Mouse (Mus musculus) induced T-regulatory cell, adult 2 months (primary cell): Measurements from ENCODE around the gene Zic4.
A peak's percentile ranks its signal among the peaks of the same experiment; 100 is the strongest.

Experiments used
- DNase-seq: peaks from one replicate; pipeline ENCODE4 v3.0.0-alpha.2; 2012; ENCODE audit warnings: low read depth

Gene Zic4

DNA sequence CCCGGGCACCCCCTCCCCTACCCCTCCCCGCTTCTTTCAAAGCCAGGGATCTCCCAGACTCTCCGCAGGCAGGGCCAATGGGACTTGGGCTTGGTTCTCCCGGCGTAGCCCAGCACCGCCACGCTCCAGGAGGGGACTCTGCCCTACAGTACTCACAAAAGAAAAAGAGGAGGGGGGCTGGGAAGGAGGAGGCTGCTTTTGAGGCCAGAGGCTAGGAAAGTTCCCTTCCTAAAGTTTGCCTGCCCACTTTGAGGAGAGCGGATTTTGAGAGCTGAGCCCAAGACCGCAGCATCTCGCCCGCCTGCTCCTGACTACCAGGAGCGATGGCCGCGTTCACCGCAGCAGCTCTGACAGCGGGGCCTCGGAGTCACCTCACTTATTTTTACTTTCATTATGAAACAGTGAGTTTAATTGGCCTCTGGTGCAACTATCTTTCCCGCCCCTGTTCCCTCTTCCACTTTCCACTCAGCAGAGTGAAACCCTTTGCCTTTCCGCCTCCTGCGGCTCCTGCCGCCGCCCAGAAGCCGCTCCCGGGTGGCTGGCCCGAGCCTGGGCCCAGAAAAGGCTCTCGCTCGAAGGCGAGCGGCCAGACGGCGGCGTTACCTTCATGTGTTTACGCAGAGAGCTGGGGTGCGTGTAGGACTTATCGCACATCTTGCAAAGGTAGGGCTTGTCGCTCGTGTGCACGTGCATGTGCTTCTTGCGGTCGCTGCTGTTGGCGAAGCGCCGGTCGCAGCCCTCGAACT, at the start of gene Zic4:
TSS of gene Zic4 (plus strand) at position 558 of the 746 bp plus-strand sequence.
- peak; percentile 43 for DNase-seq

DNA sequence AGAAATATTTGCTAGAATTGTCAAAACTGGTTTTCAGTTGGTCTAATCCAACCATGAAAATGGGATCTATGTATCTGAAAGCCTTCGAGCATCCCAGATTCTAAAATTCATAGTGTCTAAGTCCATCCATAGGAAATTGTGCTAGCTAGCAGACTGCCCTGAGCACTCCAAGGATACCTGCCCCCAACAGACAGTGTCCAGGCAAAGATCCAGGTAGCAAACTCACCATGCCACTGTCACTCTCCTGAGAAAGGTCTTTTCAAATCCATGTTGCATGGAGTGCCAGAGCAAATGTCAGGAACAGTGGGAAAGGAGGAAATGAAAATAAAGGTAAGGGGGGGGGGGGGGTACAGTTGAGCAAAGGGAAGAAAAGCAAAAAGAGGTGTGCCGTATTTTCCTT, 14.6 kb upstream of the Zic4 start:
- DNase-seq, result no peak

DNA sequence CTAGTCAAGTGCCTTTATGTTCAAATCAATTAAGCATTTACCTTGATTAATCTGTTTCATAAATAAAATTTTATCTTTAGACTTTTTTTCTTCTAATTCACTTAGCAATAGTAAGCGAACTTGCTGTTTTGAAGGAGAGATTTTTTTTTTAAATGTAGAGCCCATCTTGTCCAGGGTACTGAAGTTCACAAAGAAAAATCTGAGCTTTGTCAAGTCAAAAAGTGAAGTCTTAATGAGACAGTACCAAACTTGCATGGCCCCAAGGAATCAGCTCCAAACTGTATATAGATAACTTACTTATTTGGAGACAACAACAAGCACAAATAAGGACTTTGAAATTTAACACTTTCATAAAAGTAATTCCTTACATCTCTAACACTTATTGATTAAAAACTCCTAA, 13.5 kb upstream of the Zic4 start:
- DNase-seq, result no peak

DNA sequence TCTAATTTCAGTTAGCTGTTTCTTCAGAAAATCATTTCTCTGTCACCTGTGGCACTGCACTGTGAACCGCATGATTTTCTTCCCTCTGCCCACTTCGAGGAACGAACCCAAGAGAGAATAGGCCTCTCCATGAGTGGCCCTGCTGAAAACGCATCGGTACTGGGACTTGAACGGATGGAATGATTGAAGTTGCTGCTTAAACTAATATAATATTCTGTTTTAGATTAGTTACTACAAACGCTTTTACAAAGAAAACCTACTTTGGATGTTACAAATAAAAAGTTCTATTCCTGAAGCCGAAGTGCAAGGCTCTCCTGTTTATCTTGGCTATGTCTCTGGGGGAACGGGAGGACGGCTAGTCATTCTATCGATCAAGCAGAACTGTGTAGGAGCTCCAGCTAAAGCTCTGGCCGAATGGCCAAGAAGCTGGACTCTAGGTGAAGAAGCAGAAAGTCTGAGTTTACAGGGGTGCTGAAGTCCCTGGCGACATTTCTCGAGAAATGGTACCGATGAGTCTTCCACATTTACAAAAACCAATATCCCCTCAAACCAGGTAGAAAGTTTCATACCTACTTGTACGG, 11.9 kb upstream of the Zic4 start:
- DNase-seq, result no peak

DNA sequence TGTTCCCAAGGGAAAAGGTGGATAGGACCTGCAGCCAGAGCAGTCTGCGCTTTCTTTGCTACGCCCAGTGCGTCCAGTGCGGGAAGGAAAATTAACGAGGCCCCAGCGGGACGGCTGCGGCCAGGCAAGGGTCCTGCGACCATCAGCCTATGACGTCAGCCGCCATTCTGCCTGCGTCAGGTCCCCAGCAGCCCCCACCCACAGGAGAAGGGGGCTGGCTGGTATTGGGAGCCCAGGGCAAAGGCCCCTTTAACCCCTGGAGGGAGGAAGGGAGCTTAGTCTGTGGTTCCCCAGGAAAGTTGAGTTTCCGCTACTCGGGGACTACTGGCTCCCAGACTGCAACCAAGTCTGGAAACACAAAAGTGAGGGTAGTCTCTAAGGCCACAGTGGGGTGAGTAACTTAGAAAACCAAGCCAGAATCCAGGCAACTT, 11.3 kb upstream of the Zic4 start:
- no peak for DNase-seq

DNA sequence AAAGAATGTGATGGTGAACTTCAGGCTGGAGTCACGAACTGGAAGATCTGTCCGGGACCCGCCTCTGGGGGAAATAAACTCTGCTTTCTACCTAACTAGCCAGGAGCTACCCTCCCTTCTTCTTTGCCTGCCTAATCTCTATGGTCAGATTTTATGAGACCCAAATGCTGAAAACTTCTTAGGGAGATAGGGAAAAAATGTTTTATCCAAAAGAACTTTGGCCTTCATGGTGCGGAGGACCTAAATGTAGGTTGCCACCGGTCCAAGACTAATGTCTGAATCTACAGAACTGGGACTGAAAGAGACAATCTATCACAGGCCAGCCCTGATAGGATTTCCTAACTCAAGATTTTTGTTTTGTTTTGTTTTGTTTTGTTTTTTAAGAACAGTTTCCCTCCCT, 10.9 kb upstream of the Zic4 start:
- no peak for DNase-seq

DNA sequence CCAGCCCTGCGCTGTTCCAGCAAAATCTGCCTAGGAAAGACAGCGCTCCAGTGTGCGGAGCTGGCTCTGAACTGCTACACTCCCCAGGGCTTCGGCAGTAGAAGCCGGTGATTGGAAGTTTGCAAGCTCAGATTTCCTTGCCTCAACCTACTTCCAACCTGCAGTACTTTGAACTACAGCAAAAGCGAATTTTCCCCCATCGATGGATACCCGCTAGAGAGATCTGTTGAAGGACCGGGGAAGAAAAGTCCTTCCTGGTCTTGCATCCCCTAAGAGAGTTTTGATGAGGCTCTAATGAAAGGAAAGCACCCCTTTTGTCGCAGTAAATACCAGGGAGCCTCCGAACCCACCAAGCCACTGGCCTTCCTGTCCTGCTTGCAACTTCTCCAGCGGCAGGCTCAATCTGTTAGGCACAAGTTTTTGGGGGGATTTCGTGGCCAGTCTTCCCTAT, 10.2 kb upstream of the Zic4 start:
- DNase-seq, result no peak

DNA sequence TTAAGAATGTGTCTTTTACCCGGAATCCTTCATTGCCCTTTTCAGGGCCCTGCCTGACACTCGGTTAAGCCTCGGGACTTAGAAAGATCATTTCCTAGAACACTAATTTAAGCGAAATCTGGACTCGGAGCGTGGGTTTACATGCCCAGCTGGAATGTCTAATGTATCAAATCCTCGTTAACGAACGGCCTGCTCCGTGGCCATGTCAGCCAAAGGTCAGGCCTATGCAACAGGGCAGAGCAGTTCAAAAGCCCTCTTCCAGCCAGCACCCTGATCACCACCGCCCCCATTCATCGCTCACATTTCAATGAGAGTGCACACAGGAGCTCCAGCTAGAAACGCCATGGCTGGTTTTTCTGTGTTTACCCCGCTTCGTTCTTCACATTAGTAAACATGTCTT, 9.4 kb upstream of the Zic4 start:
- DNase-seq, result no peak

DNA sequence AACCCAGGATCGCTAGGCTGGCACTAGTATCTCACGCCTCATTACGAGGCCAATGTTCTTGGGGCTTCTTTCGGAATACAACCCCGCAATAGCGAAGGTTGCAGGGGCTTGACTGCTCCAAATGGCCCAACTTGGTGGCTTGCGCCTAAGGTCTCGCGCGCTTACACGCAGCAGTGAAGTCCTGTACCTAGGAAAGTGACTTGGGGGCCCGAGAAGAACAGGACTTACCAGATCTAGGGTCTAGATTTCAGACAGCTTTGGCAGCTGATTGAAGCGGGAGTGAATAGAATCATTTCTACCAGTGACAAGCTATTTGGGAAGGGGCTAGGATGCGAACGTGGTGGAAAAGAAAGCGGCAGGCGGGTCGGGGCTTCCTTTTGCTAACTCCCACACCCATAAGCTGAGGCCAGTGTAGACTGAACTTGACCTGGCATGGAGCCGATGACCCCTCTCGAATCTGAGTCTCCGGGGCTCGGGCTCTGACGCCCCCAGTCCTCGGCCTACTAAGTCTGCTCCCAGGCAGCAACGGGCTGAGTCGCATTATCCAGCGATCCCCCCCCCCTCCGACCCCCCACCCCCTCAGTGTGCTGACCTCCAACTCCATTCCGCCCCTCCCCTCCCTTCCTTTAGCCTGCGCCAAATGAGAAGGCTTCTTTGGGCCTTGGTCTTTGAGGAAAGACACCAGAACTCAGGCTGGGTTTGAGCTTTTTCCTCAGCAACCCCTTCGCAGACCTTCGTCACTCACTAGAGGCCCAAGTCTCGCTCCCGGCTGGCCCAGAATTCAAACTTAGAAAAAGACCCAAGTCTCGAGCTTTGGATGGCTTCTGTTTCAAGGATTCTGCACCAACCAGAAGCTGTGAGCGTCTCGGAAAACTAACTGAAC, 8.4 kb upstream of the Zic4 start:
- DNase-seq, result no peak

DNA sequence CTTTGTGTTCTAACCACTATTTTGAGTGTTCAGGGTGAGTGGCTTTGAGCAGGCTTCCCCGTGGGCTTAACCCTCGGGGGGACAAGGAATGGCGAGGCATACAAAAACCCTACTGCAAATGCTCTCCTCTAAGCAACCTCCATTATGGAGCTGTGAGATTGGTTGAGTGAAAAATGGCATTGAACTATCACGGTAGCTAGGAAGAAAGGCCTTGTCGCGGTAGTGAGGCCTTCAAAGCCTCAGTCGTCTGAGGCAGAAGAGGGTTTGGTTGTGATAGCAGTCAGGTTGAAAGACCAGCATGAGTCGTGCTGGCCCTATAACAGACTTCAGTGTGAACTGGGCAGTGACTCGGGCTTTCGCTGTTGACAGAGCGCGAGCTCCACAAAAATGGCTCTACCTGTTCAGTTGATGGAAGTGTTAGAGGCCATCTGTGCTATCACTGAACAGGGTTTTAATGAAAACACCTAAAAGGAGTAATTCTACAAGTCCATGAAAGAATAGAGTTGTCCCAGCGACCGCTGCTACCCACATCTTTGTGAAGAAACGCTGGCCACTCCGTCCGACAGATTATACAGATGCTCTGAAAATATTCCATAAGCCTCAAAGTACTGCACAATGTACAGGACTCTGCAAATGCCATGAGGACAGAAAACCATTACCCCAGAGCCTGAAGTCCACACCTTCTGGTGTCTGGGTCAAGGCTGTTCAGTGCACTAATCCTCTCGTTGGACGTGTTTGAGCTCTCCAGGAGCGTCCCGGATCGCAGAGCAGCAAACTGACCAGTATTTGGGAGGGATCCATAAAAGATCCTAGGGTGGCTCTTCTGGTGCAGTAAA, 7.6 kb upstream of the Zic4 start:
- no peak for DNase-seq

DNA sequence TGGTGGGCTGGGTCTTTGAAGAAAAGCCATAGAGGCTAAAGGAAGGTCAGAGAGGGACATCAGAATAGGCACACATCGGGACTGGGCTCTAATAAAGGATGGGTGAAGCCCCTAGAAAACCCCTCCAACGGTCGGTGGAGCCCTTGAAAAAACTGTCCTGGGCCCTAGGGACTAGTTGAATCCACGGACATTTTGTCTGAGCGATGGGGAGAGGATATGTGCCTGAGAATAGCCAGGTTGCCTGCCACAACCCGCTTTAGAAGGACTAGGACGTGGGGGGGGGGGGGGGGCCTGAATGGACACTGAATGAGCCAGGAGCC, 7.0 kb upstream of the Zic4 start:
- DNase-seq, result no peak

DNA sequence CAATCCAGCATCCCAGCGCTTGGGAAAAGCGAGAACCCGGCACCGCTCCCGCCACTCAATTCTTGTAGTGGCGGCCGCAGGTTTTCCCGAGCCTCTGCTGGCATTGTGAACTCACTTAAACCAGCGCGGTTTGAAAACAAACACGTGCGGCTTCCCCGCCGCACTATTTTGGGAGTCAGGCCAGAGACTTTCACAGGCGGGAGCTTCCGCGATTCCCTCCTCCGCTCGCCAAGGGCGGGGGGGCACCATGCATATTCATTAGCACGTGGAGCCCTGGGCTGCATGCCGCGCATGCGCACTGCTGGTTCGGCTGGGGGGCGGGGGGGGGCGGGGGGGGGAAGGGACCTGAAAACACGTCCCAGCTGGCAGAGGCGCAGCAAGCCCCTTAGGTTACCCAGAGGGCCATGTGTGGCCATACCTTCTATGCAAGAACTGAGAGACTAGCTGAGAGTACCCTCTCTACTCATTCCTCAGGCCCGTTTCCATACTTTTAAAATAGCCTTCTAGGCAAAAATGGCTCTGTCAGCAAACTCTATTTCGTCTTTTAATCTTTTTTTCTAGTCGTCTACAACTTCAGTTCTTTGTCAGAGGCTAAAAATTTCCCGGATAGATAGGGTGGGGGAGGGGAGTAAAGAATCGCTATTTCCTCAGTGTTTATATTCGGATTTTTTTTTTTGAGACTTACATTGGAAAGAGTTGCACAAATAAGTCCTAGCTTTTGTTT, 6.4 kb upstream of the Zic4 start:
- no peak for DNase-seq

DNA sequence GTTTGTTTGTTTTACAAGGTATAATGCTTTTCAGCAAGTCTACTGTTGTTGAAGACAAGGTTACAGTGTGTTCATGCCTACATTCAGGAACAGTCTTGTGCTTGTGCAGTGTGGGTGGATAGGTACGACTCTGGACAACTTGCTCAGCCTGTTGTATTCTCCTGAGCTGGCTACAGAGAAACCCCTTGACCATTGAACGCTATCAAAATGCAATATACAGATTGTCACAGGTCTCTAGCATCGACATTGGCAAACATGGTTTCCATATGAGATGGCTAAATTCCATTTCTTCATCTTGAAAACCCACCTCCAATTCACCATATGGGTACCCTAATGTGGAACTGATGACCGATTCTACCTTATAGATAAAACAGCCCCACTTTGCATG, 5.9 kb upstream of the Zic4 start:
- DNase-seq, result no peak

DNA sequence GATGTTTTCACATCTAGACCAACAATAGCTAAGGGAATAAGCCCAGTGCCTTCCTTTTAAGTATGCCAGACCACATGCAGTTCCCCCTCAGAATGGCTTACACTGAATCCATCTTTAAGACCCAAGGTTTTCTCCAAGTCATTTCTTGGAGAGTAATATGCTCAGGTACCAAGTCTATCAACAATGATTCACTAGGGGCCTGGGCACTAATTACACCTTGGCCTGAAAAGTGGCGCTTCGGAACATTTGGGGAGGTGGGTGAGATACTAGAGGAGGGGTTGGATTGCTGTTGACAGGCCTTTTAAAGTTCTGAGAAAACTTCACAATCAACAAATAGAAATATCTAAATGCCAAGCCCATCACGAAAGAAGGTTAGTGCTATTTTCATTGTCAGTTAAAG, 4.9 kb upstream of the Zic4 start:
- DNase-seq, result no peak

DNA sequence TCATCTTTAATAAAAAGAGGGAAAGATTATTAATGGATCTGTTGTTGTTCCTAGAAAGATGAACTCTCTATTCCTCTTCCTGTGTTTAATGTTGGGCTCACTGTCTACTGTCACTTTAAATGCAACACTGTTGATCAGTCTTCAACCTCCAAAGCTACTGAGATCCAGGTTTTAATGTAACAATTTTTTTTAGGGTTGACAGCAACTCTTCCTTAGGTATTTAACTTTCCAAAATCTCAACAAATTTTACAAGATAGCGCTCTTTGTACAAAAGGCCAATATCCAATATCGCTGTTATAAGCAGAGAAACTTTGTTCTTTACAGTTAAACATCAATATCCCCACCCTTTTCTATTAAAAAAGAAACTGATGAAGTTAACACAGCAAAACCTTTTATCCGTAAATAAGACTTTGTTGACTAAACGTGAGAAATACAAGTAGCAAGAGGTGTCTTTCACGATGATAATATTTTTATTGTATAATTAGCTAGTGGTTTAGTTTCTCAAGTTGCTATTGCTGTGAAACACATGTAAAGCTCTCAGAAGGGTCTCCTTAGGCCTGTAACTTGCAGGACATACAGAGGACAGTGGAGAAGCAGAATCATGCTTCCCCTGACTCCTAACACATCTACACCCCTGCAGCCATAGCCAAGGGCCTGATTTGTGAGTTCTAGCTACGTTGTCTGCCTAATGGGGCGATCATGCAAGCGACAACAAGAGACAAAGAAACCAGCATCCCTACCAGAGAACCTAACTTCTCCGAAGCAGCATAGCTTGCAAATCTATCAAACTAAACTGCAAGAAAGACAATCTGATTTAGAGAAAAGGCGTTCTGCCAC, 3.1 kb upstream of the Zic4 start:
- DNase-seq, result no peak

DNA sequence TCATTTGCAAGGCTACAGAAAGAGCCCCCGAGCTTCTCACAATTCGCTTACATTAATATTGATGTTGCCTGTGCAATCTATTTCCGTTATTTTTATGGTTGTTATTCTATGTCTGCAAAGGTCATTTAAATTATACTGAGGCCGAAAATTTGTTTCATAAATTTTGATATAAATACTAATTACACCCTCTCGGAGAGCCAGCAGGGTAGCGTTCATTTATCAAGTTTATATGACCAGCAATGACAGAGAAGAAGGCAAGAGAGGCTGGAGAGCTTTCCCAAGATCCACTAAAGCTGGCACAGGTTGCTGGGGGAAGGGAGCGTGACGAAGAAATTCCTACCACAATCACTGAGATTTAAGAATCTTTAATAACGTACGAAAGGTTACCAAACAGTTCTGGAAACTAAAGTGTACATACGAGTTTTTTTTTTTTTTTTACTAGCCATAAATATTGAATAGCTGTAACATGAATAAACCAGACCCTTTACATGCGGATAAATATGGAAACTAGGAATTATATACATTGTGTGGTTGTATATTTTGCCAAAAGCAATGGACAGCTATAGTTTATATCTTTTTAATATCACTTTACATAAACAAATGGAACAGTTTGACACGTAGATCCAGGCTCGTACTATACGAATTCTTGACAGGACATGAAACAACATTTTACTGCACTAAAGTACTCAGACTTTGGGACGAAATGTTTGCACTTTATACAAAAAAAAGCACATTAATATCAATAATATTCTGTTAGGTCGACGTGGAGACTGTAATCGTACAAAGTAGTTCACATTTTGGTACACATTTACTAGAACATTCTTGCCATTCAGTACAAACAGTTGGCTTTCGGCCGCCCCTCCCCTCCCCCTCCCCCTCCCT, 1.8 kb upstream of the Zic4 start:
- no peak for DNase-seq

DNA sequence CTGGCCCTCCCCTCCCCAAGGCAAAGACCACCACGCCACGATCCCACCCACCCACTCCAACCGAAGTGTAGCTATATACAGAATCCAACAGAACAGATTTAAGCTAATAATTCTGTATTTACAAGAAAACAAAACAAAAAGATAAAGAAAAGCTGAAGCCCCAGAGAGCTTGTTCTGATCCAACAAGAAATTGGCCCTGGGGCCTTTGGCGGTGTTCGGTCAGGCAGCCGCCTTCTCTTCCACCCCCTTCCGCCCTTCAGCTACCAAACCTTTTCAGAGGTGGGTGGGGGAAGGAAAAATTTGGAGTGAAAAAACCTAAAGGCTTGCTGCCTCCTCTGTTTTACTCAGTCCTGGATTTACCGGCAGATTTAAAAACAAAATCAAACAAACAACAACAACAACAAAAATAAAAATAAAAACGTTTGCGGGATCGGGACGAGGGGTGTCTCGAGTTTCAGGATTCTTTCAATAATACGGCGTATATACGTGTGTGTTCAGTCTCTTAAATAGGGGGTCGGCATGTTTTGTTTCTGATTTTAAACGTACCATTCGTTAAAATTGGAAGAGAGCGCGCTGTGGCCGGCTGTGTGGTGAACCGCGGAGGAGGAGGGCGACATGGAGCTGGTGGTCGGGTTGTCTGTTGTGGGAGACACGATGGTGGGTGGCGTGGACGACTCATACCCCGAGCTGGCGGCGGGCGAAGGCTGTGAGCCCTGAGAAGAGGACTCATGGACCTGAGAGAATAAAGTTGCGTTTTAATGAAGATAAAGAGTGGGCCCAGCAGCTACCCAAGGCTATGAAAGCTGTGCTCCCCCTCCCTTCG, 969 bp upstream of the Zic4 start:
- DNase-seq, result no peak

DNA sequence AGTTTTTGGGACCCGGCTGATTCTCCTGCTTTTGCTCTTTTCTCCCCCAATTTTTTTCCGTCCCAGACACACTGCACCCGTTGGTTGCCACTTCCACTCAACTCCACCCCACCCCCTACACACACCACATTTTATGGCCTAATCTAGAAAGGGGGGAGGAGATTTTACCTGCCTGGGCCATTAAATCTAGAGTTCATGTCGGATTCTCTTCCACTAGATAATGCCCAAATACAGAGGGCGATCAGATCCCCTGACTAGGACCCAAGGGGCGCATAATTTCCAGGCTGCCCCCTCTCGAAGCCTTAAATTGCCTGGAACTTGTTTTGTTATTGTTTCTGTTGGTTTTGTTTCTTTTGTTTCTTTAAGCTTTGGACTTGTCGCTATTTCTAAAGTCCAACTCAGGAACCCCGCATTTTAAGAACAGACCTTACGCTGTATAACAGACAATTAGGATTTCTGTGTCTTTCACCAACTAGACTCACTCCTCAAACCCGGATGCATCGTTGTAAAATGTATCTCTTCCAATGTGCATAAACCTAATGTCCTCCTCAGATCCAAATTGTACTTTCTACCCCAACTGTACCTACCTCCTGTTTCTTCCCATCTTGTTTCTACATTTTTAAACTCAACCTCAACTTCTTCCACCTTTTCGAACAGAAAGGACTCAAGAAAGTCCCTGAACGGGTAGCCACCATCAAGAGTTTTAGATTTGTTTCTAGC, 958 bp downstream of the Zic4 start:
- no peak for DNase-seq
